Mouse (Mus musculus) NIH3T3 (cell line): ENCODE measurements around the gene Mettl7a2.

Experiments
- DNase-seq: peaks from one replicate; pipeline ENCODE4 v3.0.0-alpha.2; 2012; ENCODE audit warnings: low read depth

Mettl7a2 gene

DNA sequence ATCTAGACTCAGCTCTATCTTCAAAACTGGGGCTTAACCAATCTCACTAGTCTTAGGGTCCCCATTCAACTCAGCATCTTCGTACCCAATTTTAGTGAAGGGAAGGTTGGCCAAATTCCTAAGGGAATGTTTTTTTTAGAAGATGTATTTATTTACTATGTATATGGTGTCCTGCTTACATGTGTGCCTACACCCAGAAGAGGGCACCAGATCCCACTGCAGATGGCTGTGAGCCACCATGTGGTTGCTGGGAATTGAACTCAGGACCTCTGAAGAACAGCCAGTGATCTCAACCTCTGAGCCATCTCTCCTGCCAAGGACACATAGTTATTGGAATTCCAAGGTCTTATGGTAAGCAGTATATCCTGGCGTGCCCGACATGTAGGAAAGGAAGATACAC is 42.6 kb downstream of the Mettl7a2 start:
- no peak for DNase-seq

DNA sequence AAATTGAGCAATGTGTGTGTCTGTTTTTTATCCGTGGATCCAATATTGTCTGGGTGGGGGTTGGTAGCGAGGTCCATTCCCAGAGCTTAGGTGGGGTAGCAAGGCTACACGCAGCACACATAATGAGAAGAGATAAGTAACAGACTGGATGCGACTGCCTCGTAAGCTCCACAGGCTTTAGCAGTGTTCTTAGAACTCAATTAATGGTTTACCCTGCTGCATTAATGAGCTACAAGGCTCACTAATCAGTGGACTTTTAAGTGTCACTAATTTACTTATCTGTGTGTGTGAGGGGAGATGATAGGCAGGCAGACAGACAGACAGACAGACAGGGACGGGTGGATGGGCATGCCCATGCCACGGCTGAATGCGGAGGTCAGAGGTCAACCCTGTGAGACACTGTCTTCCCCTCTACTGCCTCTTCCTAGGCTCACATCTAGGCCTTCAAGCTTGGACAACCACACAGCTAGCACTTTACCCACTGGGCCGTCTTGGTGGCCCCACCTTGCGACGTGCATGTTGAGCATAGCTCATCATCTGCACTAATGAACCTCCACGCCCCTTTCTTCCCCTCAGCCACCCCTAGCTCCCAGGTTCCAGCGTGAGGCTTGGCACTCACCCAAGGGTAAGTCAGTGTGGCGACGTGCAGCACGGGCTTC is 47.7 kb downstream of the Mettl7a2 start:
- DNase-seq, result no peak

DNA sequence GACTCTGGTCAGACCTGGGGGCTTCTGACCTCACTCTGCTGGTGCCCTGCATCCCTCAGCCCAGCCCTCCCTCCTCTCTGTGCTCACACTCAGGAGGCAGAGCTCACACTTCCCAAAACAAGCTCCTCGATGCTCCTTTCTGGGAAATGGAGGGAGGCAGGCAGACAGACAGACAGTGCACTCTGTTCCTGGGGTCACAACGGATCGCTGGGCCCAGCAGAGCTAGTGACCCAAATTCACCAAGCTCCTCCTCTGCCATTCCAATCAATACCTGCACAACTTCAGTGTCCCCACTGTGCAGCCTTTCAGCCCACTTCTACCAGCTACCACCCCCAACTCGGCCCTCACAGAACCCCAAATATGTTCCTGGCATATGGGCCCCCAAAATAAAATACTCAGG is 48.8 kb downstream of the Mettl7a2 start:
- no peak for DNase-seq

DNA sequence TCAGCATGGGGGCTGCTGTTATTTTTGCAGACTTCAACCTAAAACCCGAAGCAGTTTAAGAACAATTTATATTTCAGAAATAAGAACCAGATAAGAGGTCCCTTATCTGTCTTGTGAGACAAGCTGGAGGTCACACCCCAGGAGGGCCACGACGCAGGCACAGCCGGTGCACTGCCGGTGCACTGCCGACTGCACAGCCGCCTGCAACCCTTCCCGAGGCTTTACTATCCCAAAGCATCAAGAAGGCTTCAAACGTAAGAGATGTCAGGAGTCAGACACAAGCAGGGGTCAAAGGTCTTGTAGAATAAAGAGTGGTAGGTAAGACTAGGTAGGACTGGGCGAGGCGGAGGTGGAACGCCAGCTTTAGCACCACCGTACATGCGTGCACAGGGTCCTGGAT is 49.3 kb downstream of the Mettl7a2 start:
- DNase-seq, result no peak

DNA sequence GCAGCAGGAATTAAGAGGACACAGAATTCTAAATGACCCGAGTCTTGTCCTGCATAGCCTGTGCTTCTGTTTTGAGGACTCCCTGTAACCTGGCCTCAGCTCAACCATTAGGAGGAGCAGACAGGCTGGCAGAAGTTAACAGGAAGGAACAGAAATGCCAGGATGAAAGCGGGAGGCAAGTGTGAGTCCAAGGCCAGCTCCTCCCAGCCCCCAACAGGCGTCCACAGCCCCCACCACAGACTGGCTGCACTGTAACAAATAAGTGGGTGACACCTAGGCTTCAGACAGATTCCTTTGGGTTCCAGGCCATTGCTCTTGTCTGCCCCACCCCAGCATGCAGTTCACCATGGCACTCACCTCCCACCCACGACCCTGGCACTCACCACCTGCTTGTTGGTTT is 49.8 kb downstream of the Mettl7a2 start:
- no peak for DNase-seq

DNA sequence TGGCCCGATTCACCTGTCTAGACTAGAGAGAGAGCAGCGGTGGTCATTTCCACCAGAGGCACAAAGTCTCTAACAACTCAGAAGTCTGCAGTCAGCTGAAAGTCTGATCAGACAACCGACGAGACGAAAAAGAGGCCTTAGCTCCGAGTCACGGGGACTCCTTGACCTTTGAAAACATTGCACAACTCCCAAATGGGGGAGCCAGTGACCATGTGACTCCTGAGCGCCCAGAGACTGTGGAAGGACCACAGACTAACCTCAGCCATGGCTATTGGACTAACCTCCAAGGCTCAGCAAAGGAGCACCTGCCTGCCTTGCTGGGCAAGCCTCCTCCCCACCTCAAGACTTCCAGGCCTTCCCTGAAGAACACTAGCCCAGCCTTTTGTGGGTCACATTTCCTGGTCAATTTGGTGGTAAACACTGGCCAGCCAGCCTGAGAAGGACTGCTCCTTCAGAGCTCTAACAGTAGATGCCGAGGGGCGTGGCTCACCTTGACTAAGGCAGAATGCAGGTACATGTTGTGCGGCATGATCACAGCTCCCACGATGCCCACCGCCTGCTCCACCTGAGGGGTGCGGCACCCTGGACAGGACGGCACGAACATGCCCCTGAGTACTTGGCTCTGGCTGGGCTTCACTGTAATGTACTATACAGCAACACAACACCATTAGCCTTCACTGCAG is 50.5 kb downstream of the Mettl7a2 start:
- DNase-seq, result no peak

DNA sequence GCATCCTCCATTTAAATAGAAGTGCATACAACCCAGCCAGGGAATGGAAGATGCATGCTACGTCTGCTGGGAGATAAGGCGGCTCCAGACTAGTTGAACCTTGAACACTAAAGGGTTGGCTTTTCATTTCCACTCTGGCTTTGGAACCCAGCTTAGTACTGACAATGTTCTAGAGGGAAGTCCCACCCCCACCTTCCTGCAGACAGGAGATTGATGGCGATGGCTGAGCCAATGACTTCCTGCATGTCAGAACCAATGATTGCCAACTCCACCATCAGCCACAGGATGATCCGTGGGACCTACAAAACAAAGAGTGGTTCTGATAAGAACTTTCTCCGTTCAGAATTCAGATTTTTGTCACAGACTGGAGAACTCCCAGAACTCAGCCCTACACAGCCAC is 53.1 kb downstream of the Mettl7a2 start:
- DNase-seq, result no peak

DNA sequence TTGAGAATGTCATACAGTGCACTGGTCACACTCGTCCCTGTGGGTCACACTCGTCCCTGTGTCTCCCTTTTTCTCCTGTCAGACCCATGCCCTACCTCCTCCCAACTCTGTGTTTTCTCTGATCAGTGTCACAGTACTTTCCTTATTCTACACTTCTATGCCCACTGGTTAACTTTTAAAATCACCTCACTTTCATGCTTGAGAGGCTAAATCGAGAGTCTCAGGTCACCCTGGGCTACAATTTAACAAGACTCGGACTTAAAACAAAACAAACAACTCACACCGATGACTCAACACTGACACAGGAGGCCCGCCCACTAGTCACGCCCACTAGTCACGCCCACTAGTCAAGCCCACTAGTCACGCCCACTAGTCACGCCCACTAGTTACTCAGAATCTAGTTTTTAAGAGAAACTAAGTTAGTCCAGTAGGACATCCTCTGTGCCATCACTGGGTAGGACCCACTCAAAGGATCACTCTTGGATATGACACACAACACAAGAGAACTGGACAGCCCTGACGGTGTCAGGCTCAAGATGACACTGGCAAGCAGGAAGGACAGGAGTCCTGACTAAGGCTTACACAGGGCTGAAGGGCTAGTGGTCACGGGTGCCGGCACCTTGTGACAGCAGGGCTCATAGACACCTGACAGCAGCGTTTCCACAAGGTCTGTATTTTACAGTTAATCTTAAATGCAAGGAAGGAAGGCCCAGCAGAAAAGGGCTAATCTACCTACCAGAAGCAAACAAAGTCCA is 58.1 kb downstream of the Mettl7a2 start:
- DNase-seq, result peak; percentile 93
